In the genomic region with DNA sequence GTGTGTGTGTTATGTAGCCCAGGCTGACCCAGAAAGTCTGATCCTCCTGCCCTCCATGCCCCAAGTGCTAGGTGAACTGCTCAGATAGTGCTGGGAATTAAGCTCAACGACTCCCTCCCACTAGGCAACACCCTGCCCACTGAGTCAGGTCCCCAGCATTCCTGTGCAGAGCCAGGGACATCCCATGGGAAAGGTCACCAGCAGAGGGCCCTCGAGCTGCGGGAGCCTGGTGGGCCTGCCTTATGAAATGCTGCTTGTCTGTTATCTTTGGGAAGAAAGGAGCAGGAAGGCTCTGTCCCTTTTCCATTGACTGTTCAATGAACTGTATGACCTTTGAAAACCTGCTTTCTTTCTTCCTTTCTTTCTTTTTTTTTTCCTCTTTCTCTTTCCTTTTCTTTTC, we compare ENCODE assay signal across 7 mouse cellular contexts.
DNase-seq lines count a peak whose midpoint lies in the region; ATAC-seq and TF ChIP-seq lines count a peak whose summit lies in the region.

No protein-coding gene starts in this region.

- no peak overlapping the region for H3K4me3 ChIP-seq in limb, embryonic 11.5 days (ENCODE audit: low read depth, low read length)
- no peak overlapping the region for H3K4me3 ChIP-seq in limb, embryonic 10.5 days
- no peak overlapping the region for H3K4me3 ChIP-seq in cortical plate, adult 2 months (ENCODE audit: insufficient read depth, low read length)

- H3K36me3 ChIP-seq in limb, embryonic 11.5 days (ENCODE audit: control insufficient read depth, insufficient read depth, low read length): no peaks in the 10 kb centered on the region
- peaks cover 9% of the 10 kb centered on the region; the same call in 1 of the 2 replicates for H3K36me3 ChIP-seq in limb, embryonic 10.5 days

- H3K4me1 ChIP-seq in limb, embryonic 11.5 days (ENCODE audit: control insufficient read depth, insufficient read depth, low read length): no peaks in the 10 kb centered on the region
- peaks cover 6% of the 10 kb centered on the region; the same call in 1 of the 2 replicates for H3K4me1 ChIP-seq in limb, embryonic 10.5 days
- no peaks in the 10 kb centered on the region for H3K4me1 ChIP-seq in cortical plate, adult 2 months (ENCODE audit: control insufficient read depth, insufficient read depth, low read length)

- peak; percentile 31; the same call in 1 of the 2 replicates for TF ChIP-seq CTCF in cortical plate, adult 2 months (IDR thresholded peaks at IDR 0.05; ENCODE audit: extremely low read depth, insufficient read depth, low read length)

- H3K27ac ChIP-seq in limb, embryonic 11.5 days (replicated peaks; ENCODE audit: low read depth, low read length): no peak overlapping the region
- no peak overlapping the region for H3K27ac ChIP-seq in limb, embryonic 10.5 days
- H3K27ac ChIP-seq in cortical plate, adult 2 months (ENCODE audit: insufficient read depth, low read length): no peak overlapping the region

- ATAC-seq in limb, embryonic 11.5 days (ENCODE audit: insufficient number of reproducible peaks, low FRiP score, low TSS enrichment, low read depth): no peak
- no peak for ATAC-seq in megakaryocyte progenitor cell, adult 5-6 weeks (replicated peaks; ENCODE audit: poor library complexity)

- no peaks in the 10 kb centered on the region for H3K9me3 ChIP-seq in limb, embryonic 11.5 days (ENCODE audit: control insufficient read depth, low read length)
- H3K9me3 ChIP-seq in limb, embryonic 10.5 days (replicated peaks): no peaks in the 10 kb centered on the region

- WGBS in limb, embryonic 11.5 days: 6% methylated on average over 3 of the region's 3 CpGs
- 9% methylated on average over 3 of the region's 3 CpGs for WGBS in limb, embryonic 10.5 days

- no peaks in the 10 kb centered on the region for H3K27me3 ChIP-seq in limb, embryonic 11.5 days (ENCODE audit: control insufficient read depth, insufficient read depth, low read length)
- H3K27me3 ChIP-seq in limb, embryonic 10.5 days (ENCODE audit: low read depth, poor library complexity, severe bottlenecking): no peaks in the 10 kb centered on the region

- no peak overlapping the region for H3K9ac ChIP-seq in limb, embryonic 11.5 days (ENCODE audit: low read length)

- no peak for TF ChIP-seq POLR2A in cortical plate, adult 2 months (IDR thresholded peaks at IDR 0.05; ENCODE audit: extremely low read depth, insufficient read depth, low read length)

- DNase-seq in limb, embryonic 11.5 days (ENCODE audit: low spot score): peak; percentile 45
- no peak for DNase-seq in limb, embryonic 10.5 days (ENCODE audit: low spot score)
- peak; percentile 82 for DNase-seq in ZHBTc4 (ENCODE audit: low read depth, low spot score)
- DNase-seq in kidney, postnatal 10 days: peak; percentile 83
- DNase-seq in yolk sac, embryonic 10.5 days (ENCODE audit: low spot score): peak; percentile 39

- no peak overlapping the region for H3K4me2 ChIP-seq in limb, embryonic 11.5 days (ENCODE audit: low read depth, severe bottlenecking)
